Mouse (Mus musculus): ENCODE data around the gene Myt1.

Myt1 gene

DNA sequence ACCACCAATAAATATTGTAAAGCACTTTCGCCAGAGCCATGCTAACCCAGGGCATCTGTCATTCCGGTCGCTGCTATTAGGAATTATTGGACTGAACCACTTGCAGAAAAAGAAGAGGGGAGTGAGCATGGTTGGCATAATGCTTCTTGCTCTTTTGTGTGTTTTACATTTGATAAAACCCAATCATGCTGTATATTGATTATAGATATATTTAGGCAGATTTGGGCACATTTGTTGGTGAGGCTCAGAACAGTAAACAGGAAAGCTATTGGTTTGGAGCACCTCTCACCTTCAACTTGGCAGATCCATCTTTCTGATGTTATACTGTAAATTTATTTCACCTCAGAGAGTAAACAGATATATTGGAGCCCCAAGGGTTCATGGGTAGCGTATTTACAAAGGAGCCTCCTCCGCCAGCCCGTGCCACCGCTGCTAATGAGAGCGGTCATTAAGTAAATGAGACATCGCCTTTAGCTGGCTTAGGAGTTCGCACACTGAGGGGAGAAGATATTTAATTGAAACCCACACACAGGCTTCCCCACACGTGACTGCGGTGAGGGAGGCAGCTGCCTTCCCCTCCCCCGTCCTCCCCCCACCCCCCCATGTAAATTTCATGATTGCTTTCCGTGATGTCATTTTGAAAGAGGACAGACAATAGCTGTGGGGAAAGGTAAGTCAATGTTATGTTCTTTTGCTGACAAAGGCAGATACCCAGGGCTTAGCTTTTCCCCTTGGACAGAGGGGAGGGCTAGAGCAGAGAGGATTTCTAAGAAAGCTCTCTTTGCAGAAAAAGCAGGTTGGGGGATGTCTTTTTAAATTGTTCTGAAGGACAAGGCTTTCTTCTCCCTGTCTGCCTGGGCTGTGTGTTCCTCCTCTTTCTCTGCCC is 3.8 kb downstream of the Myt1 start:
- no peak for TF ChIP-seq GATA4 (IDR thresholded peaks at IDR 0.05; ENCODE audit: insufficient replicate concordance, low read length)

DNA sequence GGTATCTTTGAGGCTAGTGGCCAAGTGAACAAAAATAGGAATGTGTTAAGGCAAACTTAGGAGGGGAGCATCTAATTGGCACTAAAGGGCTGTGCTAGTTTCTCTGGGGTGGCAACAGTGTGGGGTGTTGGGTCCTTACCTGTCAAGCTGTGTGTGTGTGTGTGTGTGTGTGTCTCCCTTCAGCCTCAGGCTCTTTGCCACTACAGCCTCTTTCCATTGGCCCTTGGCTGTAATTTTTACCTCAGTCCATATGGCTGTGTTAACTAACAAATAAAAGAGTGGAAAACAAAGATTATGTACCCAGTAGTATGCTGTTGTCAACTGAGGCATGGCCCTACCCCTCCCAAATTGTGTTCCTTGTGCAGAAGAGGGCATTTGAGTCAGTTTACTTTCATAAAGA is 5.3 kb downstream of the Myt1 start:
- TF ChIP-seq GATA4 (IDR thresholded peaks at IDR 0.05; ENCODE audit: insufficient replicate concordance, low read length) = no peak

DNA sequence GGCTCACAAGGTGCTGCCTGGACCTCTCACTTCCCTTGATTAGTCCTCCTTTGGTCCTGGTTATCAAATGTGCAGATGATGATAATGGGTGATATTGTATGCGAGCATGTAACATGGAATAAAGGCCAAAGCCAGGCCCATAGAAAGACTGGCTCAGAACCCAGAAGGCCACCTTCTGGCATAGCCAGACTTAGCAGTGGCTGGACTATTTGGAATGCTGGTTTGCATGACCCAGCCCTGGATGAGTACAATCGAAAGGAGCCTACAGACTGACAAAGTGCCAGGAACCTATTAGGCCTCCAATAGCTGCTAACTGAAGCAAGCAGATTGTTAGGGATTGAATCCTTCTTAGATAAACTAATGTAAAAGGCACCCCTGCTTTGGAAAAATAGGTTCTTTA is 6.3 kb downstream of the Myt1 start:
- no peak for TF ChIP-seq GATA4 (IDR thresholded peaks at IDR 0.05; ENCODE audit: insufficient replicate concordance, low read length)

DNA sequence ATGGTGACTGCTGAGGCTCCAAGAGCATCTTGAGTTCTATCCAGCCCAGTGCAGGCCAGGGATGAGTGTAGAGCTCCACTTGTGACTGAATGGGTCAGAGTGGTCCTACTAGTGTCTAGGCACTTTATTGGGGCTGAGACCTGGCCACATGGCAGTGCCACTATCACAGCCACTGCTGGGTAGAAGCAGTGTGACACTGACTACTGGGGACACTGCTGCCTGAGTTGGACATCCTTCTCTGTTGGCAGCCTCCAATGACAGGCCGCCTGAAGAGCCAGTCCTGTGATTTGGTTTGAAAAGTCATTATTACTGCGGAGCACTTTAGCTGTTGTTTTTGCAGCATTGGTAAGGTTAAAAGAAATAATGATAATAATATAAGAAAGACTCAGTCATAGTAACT is 10.1 kb downstream of the Myt1 start:
- no peak for TF ChIP-seq GATA4 (IDR thresholded peaks at IDR 0.05; ENCODE audit: insufficient replicate concordance, low read length)

DNA sequence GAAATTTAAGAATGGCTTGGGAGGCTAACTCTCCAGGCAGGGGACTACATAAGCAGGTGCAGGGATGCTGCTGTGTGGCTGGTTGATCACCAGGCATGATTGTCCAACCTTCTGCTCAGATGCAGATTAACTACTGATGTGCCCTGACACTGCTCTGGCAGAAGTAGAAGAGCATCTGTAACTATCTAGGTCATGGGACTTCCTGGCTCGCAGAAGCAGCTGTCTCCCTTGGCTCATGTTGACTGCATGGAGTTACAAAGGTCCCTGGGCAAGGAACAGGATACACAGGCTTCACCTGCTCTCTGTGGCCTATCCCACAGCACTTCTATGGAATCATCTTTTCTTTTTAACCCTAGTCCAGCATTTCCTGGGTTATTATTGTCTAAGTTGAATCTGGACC is 12.7 kb downstream of the Myt1 start:
- no peak for TF ChIP-seq GATA4 (IDR thresholded peaks at IDR 0.05; ENCODE audit: insufficient replicate concordance, low read length)

DNA sequence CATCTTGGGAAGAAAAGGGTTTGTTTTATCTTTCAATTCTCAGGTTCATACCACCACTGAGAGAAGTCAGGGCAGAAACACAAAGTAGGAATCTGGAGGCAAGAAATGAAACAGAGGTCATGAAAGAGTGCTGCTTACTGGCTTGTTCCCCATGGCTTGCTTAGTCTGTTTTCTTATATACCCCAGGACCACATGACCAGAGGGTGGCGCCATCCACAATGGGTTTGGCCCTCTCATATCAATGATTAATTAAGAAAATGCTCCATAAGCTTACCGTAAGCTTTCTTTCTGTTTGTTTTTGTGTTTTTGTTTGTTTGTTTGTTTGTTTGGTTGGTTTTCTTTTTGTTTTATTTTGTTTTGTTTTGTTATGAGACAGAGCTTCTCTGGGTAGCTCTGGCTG is 14.6 kb downstream of the Myt1 start:
- TF ChIP-seq GATA4 (IDR thresholded peaks at IDR 0.05; ENCODE audit: insufficient replicate concordance, low read length) = no peak

DNA sequence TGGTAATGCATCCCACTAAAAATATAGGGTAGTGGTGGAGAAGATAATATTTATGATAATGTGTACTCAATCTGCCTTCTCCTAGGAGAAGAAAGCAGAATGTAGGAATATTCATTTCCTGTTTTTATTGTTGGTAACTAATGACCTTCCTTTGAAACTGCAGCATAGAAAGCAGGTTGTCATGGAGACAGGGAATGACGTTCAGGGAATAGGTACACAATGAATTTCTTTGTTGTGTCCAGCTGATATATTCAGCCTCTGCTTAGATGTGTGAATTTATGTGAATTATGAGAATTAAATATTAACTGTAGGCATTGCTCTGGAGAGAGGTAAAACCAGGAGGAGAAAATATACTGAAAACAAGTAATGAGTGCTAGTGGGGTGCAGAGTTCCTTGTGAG is 18.3 kb downstream of the Myt1 start:
- TF ChIP-seq GATA4 (IDR thresholded peaks at IDR 0.05; ENCODE audit: insufficient replicate concordance, low read length) = no peak

DNA sequence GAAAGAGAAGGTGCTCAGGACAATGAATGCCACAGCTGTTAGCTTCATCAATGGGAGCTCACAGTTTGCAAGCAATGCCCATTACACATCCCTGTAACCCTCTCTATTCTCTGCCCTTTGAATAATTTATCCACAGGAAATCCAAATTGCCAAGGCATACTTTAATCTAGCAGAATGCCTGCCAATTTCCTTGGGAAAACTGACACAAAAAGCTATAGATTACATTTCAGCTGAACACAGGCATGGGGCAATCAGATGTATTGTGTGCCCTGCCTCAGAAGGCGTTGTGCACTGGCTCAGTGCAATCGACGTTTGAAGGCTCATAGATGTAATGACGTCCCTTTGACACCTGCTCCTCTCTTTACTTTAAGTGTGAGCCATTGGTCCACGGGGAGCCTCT is 24.7 kb downstream of the Myt1 start:
- TF ChIP-seq GATA4 (IDR thresholded peaks at IDR 0.05; ENCODE audit: insufficient replicate concordance, low read length) = no peak

DNA sequence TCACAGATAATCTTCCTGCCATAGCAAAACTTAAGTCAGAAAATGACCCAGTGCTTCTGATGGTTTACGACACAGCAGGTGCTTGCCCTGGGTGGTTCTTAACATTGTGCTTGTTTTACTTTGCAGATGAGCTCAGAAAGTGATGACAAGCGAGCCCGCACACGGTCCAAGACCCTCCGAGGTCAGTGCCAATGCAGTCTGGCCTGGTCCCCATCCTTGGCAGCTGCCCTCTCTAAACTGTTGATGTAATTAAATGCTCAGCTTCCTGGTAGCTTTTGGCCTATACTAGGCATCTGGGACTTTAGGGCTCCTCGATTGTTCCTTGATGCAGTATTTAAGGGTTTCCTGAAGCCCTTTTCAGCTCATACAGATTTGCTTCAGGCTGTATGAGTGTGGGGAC is 26.3 kb downstream of the Myt1 start:
- no peak for TF ChIP-seq GATA4 (IDR thresholded peaks at IDR 0.05; ENCODE audit: insufficient replicate concordance, low read length)

DNA sequence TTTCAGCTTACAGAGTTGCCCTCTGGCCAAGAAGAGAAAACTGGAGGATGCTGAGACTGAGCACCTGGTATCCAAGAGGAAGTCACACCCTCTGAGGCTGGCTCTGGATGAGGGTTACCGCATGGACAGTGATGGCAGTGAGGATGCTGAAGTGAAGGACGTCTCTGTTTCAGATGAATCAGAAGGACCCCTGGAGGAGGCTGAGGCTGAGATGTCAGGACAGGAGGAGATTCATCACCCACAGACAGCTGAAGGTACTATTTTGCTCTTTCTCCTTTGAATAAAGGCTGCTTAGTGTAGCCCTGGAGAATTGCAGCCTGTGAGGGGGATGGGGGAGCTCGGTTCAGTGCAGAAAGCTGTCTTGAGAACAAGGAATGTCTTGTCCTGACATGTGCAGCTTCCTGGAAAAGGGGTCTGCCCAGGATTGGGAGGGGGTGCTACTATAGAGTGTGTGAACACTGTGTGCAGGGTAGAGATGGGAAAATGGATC is 32.6 kb downstream of the Myt1 start:
- no peak for TF ChIP-seq GATA4 (IDR thresholded peaks at IDR 0.05; ENCODE audit: insufficient replicate concordance, low read length)

DNA sequence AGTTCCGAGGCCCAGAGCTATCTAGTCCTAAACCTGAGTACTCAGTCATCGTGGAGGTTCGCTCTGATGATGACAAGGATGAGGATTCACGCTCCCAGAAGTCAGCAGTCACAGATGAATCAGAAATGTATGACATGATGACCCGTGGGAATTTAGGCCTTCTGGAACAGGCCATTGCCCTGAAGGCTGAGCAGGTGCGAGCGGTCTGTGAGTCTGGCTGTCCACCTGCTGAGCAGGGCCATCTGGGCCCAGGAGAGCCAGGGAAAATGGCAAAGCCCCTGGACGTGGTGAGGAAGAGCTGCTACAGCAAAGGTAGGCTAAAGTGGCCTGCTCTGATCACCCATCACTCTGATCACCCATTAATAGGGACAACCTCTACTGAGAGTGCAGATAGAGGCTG is 34.5 kb downstream of the Myt1 start:
- no peak for TF ChIP-seq GATA4 (IDR thresholded peaks at IDR 0.05; ENCODE audit: insufficient replicate concordance, low read length)

DNA sequence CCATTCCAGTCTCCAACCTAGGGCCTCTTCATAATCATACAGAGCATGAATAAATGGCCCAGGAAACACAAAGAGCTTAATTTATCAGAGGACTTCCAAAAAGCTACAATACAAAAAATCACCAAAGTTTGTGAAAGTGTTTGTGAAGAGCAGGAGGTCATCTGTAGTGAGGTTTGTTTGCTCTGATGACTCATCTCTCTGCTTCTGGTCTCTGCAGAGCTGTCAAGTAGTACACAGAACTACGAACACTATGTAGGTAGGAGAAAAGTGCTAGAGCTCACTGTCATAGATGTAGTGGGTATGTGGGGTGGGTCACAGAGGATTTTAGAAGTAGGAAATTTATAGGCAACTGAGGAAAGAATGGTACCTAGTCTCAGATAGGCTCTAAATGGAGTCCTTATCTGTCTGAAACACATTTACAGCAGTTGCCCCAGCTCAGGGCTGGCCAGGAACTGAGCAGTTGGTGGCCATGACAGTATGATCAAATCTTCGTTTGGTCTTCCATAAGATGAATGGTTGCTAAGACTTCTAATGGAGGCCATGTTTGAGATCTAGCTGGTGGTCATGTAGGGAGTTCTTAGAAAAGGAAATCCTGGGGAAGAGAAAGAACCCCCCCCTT is 66.0 kb downstream of the Myt1 start:
- TF ChIP-seq GATA4 (IDR thresholded peaks at IDR 0.05; ENCODE audit: insufficient replicate concordance, low read length) = no peak

DNA sequence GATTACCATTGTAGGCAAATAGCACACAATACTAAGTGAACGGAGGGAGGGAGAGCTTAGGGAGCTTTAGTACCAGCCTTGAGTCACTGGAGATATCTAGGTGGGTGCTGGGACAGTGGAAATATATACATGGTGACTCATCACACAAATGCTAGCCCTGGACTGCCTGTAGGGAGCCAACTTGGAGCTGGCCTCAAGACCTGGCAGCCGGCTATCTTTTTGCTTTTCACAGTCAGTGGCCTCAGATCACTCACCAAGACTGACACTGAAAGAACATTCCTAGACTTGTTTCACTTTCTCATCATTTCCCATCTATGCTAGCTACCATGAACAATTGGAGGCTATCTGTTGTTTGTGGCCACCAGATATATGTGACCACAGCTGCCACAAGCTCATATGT is 69.6 kb downstream of the Myt1 start:
- no peak for TF ChIP-seq GATA4 (IDR thresholded peaks at IDR 0.05; ENCODE audit: insufficient replicate concordance, low read length)

DNA sequence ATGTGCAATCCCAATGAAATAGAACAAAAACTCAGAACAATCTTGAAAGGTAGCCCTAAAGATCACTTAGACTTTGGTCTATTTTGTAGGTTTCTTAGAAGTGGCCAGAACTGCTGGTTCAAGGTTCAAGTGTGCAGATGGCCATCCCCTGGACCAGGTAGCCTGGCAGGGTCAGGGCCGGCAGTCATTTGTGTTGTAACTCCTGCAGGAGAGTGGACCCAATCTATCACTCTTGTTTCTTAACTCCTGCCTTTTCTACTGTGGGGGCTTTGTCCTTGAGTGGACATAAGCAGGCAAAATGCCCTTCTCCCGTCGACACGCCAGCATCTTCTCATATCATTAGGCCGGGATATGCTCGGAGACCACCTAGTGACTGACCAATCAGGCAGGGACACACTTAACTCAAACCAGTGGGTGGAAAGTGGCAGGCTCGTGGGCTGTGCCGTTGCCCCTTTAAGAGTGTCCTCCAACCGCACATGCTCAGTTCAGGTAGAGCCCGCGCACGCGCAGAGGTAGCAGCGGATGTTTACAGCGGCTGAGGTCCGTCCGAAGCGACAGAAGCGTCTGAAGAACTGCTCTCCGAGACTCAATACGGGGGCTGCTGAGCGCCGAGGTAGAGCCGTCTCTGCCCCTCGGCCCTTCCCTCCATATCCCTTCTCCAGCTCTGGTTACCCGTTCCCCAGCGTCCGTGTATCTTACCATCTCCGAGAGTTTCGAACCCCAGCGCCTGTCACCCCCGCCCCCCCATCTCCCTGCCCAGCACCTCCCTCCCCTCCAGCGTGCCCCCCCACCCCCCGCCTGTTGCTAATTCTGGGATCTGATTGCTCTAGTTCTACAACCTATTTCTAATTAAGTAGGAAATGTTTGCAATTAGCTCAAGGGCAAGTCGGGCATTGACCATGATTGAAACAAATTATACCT is 74.5 kb downstream of the Myt1 start, which contains the start of gene Pcmtd2:
Gene Pcmtd2, plus strand, starts transcription at position 483 of the 921 bp plus-strand sequence.
- TF ChIP-seq GATA4 (IDR thresholded peaks at IDR 0.05; ENCODE audit: insufficient replicate concordance, low read length) = no peak; the same call in 1 of the 2 replicates

DNA sequence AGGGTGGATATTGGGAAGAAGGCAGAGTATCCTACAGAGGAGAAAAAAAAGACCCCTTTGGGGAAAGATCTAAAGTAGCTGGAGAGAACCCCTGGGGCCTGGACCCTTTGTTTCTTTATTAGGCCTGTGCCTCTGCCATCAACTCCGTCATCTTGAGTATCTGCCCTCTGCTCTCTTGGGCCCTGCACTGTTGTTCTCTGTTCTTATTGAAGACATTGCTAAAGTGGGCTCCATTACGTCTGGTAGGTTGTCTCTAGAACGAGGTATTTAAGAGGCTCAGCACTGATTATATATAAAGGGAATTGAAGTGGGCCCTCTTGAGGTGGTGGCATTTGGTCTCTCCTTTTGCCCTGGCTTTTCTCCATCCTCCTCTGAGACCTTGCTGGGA is 75.2 kb downstream of the Myt1 start:
- no peak for TF ChIP-seq GATA4 (IDR thresholded peaks at IDR 0.05; ENCODE audit: insufficient replicate concordance, low read length)

All from liver, adult (tissue).